Mouse (Mus musculus) CD4-positive, CD25-positive, alpha-beta regulatory T cell, adult 2 months (primary cell): Measurements from ENCODE around the gene Evx2.

ENCODE experiments used
- DNase-seq: peaks from one replicate; pipeline ENCODE4 v3.0.0-alpha.2; 2012; ENCODE audit warnings: low read depth, low spot score

Evx2 gene

DNA sequence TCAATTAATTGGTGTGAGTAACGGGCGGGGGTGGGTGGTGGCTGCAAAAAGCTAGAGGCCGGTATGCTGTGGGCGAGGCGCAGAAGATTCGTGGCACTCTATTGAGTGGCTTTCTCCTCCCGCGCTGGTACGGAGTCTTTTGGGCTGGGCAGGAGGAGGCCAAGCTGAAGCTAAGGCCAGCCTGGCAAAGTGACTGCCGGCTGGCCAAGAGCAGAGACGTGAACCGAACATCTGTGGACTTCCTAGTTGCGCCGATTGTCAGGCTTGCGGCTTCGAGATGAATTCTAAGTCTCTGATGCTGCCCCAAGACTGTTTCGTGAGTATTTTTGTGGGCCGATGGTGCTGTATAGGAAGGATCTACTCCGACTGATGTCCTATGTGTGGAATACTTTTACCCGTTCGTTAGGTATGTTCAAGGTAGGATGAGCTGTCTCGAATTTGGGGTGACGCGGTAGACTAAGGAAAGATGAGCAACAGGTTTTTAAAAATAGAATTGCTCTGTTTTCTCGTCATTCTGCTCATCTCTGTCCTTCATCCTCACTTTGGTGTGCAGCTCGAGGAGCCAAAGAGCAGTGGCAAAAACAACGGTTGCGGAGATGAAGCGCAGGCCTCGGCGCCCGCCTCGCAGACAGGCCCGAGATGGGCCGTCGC is 8.0 kb upstream of the Evx2 start:
- DNase-seq, result no peak

DNA sequence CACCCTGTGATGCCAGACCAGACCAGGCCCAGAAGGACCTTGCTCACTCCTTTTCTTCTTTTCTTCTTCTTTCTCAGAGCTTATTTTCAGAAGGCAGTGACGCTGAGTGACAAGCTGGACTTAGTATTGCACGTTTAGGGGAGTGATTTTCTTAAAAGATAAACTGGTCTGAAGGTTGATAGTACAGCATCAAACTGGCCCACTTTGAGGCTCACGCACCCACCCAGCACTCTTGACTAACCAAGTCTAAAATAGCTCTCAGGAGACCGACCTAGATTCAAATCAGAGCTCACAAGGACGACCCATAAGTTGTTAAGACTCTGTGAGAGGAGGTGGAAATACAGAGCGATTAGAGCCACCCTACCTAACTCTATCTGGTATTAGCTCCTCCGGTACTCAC is 7.1 kb upstream of the Evx2 start:
- no peak for DNase-seq

DNA sequence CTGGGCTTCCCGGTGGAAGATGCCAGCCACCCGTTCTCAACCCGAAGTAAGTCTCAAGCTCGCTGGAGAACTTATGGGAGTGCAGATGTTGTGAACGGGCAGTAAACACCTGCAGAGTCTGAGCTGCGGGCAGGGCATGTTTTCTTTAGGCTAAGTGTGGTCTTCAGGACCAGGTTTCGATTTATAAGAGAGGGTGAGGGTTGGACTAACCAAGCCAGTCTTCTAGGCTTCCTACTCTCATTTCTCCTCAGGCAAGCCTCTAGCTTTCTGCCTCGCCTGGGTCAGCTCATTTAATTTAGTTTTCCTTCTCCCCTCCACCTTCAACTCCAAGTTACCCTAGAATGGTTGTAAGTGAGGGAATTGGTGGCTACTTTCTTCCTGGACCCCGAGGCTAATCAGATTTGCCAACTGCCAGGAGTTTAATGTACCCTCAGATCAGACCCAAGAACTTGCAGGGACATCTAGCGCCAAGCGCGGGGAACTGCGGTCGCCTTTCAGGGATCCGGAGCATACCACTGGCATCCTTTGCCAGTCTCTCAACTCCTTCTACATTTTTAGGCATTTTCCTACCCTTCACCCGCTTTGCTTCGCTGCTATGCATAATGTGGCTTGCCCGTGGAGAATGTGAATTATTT is 4.1 kb upstream of the Evx2 start:
- no peak for DNase-seq

DNA sequence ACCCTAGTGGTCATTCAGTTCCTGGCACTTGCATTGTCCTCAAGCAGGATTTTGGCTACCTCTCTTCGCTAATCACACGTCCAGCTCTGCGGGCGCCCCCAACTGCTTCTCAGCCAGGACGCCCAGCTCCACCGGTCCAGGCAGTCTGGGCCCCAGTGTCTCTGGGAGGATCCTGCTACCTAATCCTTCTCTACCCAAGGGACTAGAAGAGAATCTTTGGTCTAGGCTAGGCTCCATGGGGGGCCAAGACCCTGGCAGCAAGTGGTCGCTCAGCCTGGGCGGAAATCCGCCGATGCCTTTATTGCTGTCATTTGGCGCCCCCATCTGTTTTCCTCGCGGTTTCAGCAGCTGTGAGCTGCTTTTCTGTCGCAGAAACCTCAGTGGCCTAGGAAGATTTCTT is 2.3 kb upstream of the Evx2 start:
- DNase-seq, result no peak

DNA sequence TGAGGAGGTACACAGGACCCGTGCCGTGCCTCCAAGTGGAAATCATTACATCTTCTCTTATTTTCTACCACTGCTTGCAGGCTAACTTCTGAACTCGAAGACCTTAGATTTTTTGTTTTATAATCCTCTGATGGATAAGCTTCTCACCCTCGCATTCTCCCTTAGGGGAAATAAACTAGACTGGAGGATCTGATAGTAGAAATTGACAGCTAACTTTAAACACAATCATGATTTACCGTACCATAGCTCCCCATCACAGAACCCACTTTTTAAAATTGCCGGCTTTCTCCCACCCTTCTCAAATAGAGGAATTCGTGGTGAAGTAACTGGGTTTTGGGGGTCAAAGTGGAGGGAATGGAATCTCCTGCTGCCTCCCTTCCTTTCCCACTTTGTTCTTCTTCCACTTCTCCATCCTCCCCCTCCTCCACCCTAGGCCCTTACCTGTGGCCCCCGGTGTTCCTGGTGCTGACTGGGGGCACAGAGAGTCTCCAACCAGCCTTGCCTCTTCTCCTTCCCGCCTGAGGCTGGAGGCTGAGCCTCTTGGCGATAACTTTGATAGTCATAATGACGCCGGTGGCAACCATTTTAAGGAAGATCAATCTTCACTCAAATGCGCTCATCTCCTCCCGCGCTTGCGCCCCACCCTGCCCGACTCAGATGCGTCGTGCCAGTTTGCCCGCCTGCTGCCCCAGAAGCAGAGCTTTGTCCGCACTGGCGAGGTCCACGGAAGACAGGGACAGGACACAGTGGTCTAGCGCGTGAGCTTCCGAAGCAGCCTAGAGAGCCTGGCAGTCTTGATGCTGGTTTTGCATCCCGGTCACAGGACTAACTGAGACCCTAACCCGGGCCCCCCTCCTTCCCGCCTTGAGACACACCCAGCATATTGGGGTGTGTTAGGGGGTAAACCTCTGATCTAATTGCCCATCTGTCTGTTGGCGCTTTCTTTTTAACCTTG is 1.3 kb upstream of the Evx2 start:
- DNase-seq, result no peak

DNA sequence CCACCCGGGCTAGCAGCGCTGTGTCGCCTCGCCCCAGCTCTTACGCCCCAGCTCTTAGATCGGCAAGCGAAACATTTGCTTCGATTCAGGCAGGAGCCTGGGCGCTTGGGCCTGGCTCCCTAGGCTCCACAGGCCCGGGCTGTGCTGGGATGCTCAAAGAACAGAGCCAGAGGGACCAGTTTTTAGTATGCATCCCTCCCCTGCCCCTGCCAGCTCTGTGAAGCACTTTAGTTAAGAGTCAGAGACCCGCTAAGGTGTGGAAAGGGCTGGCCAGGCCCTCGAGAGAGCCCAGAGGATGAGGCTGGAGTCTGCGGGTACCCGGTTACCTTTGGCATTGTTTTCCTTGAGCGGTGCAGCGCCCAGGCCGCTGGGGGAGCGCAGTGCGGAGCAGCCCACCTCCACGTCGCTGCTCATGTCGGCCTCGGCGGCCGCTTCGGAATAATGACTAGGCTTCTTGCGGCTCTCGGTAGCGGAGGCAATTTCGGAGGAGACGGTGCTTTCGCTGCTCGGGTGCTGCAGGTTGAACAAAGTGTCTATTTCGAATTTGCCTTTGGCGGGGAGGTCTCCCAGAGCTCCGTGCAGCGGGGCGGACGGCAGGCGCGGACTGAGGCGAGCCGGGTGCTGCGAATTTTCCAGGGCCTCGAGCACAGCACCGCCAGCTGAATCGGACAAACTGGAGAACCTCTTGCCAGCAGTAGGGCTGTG is 538 bp downstream of the Evx2 start:
- no peak for DNase-seq

DNA sequence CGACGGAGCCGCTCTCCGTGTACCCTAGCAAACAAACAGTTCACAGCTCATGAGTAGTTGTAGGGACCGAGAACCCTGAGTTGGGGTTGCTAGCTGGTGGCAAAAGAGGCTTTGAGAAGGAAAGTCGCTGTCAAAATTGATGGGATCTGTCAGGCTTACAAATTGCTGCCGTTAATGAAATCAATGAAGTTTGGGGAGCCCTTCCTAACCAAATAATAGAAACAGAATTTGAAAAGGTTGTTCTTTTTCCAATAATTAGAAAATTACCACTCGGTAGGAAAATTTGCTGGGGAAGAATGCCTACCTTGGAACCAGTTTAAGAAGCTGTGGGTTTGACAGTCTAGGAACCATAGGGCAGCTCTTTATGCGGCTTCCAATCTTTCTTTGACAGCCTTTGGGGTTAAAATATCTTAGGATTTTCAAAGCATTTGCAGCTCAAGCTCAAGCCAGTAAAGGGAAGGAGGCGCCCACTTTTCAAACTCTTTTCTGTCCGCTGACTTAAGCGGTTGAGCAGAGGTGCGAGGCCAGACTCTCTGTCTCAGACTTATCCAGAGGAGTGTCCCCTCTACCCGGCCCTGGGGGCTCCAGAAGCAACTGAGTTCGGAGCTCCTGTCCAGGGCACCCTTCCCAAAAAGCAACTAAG is 1.2 kb downstream of the Evx2 start:
- DNase-seq, result no peak

DNA sequence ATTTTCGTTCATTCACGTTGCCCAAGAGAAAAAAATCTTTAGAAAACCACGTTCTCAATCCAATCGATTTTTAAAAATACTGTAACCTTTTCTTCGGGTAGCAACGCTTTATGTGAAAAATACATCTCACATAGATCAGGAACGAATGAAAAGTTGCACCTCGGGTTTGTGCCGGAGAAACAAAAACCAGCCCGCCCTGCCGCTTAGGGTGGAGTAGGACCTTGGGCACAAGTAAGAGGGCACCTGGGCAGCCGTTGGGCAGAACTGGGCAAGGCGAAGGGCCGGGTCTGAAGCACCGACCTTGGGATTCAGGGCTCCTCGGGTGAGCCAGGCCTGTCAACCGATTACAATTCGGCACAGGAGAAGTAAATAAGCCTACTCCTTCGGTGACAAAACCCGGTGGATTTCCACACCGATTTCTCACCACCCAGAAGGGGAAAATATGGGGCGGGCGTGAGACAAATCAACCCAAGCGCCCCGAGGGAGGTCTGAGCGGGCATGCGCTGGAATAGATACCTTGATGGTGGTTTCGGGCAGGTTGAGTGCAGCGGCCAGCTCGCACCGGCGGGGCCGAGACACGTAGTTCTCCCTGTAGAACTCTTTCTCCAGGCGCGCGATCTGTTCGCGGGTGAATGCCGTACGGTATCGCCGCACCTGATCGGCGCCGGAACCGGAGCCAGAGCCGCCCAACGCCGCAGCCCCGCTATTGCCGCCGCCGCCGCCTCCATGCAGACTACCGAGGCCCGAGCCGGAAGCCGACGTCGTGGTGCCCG is 1.9 kb downstream of the Evx2 start:
- peak; percentile 58 for DNase-seq

DNA sequence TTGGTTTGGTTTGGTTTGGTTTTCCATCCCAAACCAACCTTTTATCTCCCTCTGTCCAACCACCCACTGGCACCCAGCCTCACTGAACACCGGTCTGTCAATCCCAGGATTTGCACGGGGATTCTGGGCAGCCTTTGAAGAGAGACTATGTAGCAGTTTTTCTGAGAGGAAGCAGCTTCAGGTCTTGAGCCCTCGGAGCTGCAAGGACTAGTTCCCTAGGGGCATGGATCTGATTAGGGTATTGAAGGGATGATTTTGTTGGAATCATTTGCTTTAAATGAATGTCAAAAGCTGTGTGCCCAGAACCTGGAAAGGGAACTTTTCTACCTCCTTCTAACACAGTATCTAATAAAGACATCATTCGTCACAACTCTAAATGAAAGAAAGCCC is 2.7 kb downstream of the Evx2 start:
- DNase-seq, result no peak

DNA sequence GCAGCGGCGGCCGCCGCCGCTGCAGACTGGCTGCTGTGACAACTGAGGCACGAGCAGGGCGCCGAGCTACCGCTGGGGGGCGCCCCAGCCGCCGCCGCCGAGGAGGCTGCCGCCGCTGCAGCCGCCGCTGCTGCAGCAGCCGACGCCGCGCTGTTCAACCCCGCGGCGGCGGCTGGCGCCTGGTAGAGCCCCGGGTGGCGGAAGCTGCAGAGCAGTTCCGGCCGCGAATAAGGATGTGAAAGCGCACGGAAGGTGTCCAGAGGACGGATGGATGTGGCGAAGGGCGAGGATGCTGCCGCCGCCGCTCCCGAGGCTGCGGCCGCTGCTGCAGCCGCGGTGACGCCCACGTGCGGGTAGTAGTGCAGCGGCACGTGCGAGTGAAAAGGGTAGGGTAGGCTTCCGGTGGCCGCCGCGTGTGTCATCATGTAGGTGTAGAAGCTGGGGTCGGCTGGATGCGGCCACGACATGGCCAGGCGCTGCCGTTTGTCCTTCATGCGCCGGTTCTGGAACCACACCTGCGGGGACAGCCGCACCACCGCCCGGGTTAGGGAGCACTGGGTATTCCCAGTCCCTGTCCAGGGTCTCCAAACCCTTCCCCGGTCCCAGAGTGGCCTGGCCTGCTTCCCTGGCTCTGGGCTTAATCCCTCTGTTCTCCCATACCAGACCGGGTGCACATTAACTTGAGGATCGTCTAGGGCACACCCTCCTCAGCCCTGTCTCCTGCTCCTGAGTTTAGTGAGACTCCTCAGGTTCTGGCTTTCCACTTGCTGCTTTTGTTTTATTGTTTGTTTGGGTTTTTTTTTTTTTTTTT is 3.3 kb downstream of the Evx2 start:
- DNase-seq, result peak; percentile 55

DNA sequence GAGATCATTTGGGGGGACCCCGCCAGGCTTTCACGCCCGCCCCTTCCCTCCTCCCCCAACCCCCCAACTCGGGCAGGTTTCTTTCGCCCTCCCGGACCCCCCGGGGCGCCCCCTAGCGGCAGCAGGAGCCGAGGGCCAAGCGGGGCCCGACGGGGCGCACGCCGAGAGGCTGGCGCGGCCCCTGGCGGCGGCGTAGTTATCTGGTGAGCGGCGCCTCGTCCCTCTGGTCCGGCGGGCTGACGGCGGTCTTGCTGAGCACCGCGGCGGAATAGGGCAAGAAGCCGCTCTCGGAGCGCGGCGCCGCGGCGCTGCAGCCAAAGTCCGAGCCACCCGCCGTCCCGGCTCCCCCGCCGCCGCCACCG is 4.0 kb downstream of the Evx2 start:
- DNase-seq, result peak; percentile 43

DNA sequence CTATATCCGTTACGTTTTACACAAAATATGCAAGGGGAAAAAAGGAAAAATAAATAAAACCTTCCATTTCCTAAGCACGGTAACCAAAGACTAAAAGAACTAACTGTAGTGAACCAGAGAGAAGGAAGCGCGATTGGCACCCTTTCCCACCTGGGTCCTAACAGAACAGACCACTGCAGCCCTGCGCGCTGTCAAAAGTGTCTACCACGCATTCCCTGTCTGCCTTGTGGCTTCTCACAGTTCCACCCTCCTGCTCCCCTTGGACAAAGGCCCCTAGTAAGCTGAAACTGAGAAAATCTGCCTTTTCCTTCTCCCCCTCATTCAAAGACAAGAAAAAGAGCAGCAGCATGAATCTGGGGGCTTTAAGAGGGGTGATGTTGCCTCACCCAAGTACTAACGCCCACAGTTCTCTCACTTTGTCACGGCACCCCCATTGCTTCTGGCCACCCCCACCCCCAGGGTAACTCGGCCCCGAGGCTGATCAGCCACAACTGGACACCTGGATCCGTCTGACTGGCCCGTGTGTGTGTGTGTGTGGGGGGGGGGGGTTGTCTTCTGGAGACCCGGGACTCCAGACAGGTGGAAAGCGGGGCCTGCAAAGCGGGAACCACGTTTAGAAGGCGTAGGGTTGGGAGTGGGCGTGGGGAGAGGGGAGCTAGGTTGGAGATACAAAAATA is 4.5 kb downstream of the Evx2 start:
- no peak for DNase-seq

DNA sequence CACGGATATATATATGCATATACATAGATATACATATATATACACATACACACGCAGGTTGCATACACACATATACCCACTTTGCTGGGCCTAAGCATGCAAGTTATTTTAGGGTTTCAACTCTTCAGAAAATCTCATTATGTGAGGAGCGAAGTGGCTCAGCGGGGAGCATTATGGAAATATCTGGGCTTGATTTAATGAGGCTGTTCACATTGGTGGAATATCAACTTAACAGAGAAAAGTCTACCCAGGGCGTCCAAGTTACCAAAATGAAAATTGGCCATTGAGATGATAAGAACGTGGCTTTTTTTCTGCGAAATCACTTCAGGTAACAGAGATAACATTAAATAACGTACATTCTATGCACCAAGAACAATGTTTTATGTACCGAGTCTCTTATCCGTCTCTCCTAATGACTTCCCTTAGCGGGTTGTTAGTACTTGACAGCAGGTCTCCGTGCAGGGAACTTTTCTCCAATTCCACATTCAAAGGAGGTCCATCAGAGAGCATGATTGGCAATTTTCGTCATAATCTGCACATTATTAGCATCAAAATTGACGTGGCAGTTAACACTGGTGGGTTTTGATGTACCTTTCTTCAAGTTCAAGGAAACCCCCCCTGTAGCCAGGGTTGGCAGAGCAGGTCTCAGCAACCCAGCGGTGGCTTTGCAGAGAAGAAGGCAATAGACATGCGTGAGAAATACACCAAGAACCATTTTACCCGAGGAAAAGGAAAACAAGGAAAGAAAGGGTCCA is 5.4 kb downstream of the Evx2 start:
- no peak for DNase-seq

DNA sequence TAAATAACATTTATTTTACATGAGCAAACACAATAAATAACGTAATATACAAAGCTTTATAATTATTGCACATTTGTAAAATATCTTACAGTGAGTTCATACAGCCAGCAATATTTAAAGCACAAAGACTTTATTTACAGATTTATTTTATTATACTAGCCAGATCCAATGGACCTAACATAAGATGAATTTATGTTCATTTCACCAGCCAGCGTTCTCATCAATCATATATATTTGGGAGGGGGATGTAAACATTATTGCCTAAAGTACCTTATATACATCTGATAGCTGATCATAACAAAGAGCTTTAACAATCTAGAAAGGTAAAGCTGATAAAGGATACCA is 6.4 kb downstream of the Evx2 start:
- DNase-seq, result no peak

DNA sequence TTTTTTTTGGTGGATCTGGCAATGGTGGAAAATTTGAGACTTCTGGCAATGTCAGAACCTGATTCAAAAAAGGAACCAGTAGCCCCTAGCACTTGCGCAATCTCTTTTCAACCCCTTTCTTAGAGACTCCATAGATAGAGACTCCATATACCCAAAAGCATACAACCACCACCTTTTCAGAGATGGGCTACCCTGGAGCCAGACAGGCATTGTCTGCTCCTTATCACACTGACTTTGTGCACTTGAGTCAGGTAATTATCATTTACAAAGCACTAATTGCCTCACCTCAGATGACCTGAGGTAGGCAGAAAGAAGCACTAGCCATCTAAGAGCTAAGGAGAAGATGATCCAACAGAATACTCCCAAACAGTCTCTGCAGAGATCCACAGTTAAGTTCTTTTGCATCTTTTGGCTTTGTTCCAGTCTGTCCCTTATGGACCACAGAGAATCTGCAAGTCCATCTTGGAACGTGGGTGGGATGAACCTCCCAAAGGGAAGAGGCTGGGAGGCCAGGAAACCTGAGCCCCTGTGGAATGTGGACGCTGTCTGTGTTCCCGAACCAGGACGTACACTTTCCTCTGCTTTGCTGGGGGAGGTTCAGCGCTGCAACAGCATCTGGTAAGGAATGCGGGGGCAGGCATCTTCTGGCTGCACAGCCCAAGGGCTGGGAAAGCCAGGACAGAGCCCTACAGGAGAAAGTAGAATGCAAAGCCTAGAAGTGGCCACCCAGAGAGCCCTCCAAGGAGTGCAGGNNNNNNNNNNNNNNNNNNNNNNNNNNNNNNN is 12.1 kb downstream of the Evx2 start:
- no peak for DNase-seq

DNA sequence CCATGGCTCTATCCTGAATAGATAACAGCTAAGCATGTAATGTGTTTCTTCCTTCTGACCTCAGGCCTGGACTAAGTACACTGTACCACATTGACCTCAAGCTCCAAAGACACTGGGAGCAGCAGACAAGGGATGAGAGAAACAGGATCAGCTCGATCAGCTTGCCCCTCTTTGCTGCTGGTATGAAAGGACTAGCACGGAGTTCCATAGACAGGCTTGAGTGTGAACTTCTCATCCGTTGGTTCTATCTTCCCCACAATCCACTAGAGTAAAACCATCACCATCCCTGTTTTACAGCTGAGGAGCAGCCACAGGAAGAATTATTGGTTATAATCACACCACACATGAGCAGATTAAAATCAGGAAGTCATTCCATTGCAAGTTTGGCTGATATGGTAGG is 13.7 kb downstream of the Evx2 start:
- DNase-seq, result no peak

DNA sequence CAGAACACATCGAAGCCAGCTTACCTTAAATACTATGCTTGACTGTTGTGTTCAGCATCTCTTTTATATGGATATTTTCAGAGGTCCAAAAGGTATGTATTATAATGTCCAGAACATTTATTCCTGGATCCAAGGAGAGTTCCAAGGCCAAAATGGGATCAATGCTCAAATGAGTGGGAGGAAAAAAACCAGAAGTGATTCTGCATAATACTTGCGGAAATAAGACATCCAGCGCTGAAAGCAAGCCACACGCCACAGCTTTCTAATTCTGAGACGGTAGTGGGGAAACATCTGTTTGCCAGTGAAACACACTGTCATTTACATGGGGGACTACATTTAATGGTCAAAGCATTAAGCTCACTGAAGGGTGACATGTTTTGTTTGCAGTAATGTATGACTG is 16.9 kb downstream of the Evx2 start:
- no peak for DNase-seq

DNA sequence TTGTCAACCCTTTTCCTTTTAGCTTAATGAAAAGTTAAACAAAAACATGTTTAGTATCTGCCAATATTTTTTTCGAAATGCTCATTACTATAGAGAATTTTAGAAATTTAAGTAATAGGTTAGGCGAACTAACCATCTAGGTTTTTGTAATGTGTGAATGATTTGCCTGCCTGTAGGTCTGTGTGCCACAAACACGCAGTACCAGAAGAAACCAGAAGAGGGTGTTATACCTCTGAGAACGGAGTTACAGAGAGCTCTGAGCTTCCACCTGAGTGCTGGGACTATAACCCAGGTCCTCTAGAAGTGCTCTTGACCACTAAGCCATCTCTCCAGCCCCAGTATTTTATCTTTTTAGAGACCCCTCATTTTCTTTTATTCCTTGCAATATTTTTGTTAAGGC is 23.9 kb downstream of the Evx2 start:
- no peak for DNase-seq
